Mouse (Mus musculus): ENCODE measurements at regions not wholly inside any gene's neighbourhood (a gene's known extent, or its start where the extent isn't known, plus 50 kb on each side); places are given as distances from the start of the nearest gene placed in this dataset.
A peak's percentile ranks its signal among the peaks of the same experiment; 100 is the strongest.

GRCm38 (mm10) chr4:55740062-55740461 is 207.8 kb upstream of the Klf4 start:
- intact Hi-C loops (cut with DNase I), result no loop called here
- DNase-seq (ENCODE audit: low spot score in 2 of 2), result no peak

DNA sequence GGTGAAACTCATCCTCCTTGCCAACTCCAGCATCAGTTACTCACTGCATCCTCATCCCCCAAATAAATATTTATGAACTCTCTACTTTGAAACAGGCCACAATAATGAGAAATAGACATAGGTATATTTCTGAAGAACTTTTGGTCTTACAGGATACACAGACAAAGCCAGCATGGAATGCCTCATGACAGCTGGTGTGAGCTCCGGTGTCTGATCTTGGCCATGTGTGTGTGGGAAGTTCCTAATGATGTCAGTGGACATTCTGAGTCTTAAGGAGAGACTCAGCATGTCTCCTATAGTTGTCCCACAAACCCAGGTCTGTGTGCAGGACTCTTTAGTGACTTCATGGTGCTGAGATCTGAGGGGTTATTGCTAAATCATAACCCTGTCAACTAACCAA is 206.4 kb upstream of the Klf4 start:
- intact Hi-C loops (cut with DNase I), result no loop called here
- DNase-seq (ENCODE audit: low spot score in 2 of 2), result no peak

GRCm38 (mm10) chr4:55735453-55735852 is 203.2 kb upstream of the Klf4 start:
- DNase-seq (ENCODE audit: low spot score in 2 of 2), result no peak
- intact Hi-C loops (cut with DNase I), result no loop called here

GRCm38 (mm10) chr4:55734331-55734730 is 202.1 kb upstream of the Klf4 start:
- no peak for DNase-seq (ENCODE audit: low spot score in 2 of 2)
- intact Hi-C loops (cut with DNase I), result loop anchor here (5.0 kb wide), 1 partner anchor 82 kb away; no protein-coding TSS in a partner anchor

DNA sequence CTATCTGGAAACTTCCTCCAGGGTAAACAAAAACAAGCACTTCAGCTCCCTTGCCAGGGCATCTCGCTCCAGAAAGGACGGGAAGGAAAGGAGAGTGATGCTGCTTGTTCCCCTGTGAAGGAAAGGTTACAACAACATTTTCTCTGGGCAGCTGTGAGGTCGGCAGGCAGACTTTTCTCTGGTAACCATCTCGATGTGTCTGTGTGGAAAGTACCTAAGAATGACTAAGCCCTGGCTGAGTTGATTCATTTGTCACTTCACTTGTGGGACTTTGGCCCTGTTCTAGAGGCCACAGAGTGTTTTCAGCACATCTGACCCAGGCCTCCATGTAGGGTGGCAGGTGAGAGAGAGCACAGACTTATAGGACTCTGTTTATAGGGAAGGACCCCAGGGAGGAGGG is 201.0 kb upstream of the Klf4 start:
- DNase-seq (ENCODE audit: low spot score in 2 of 2), result no peak
- intact Hi-C loops (cut with DNase I), result loop anchor here (5.0 kb wide), 1 partner anchor 81 kb away; no protein-coding TSS in a partner anchor

GRCm38 (mm10) chr4:55732006-55732405 is 199.7 kb upstream of the Klf4 start:
- intact Hi-C loops (cut with DNase I), result loop anchor here (5.0 kb wide), 1 partner anchor 80 kb away; no protein-coding TSS in a partner anchor
- DNase-seq (ENCODE audit: low spot score in 2 of 2), result peak; percentile 68 to 76

- intact Hi-C loops (cut with DNase I), result loop anchor here (5.0 kb wide), 1 partner anchor 78 kb away; no protein-coding TSS in a partner anchor
- DNase-seq (ENCODE audit: low spot score in 2 of 2), result no peak
Measured at GRCm38 (mm10) chr4:55730266-55730665, 198.0 kb upstream of the Klf4 start.

- intact Hi-C loops (cut with DNase I), result no loop called here
- no peak for DNase-seq (ENCODE audit: low spot score in 2 of 2)
Measured at GRCm38 (mm10) chr4:55727178-55727577, 194.9 kb upstream of the Klf4 start.

DNA sequence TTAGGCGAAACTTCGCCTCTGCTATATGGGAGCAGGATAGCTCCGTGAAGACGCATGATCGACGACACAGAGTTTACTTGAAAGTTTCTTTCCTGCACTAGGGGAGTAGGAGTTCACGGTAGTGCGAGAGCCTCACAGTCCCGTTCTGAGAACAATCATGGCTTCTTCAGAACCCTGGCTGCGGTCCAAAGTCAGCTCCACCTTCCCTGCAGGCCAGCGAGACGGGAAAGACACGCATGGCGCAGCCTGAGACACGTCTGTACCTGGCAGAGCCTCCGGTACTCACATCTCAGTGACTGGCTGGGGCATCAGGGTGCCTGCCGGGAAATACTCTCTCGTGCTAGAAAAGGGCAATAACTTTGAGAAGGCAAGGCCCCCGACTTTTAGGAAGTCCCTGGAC is 193.8 kb upstream of the Klf4 start:
- intact Hi-C loops (cut with DNase I), result no loop called here
- no peak for DNase-seq (ENCODE audit: low spot score in 2 of 2)

- DNase-seq (ENCODE audit: low spot score in 2 of 2), result no peak
- intact Hi-C loops (cut with DNase I), result no loop called here
Measured at GRCm38 (mm10) chr4:55724286-55724685, 192.0 kb upstream of the Klf4 start.

GRCm38 (mm10) chr4:55723124-55723523 is 190.9 kb upstream of the Klf4 start:
- intact Hi-C loops (cut with DNase I), result no loop called here
- peak in 1 of 2 experiments; percentile 20 for DNase-seq (ENCODE audit: low spot score in 2 of 2)

DNA sequence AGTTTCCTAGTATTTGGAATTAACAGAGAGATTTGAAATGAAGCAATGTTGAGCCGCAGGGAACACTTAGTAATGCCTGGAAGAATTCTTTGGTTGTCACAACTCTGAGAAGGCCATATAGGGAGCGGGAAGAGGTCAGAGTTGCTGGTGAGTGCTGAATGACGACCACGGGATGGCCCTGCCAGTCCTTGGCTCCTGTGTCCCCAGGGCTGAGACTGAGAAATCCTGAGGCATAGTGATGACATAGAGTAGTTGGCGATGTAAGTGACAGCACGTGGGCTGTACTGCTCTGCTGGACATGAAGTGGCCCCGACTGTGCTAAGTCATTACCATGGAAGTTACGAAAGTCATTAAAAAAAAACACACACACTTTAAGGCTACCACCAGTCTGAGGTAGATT is 190.1 kb upstream of the Klf4 start:
- intact Hi-C loops (cut with DNase I), result no loop called here
- no peak for DNase-seq (ENCODE audit: low spot score in 2 of 2)

DNA sequence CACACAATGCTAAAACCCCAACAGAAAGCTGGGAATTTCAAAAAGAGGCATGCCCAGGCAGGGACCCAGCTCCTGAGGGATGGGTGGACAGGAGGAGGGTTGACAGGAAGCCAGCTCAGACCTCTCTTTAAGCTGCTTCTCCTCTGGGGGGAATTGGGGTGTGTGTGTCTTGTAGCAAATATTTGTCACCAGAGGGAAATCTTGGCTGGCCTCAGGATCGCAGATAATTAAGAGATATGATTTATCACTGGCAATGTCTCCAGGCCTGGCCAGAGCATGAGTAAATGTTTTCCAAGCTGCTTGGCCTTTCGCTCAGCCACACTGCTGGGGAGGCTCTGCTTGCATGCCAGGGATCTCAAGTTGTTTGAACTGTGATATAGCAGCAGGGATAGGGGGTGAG is 189.6 kb upstream of the Klf4 start:
- DNase-seq (ENCODE audit: low spot score in 2 of 2), result no peak
- intact Hi-C loops (cut with DNase I), result no loop called here

DNA sequence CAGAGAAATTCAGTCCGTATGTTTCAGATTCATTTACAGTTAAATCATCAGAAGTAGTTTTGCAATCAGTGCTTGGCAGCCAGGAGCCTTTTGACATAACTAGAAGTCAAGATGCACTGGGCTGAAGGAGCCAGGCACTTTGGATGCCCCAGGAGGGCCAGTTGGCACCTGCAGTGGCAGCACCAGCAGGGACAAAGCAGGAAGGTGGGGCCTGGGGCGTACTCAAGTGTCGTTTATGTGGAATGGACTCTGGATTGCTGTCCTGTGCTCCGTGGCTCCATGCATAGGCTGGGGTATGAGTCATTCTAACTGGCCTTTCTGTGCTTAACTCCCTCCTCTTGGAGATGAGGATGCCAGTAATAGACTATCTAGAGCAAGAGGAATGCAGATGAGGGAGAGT is 186.2 kb upstream of the Klf4 start:
- intact Hi-C loops (cut with DNase I), result no loop called here

GRCm38 (mm10) chr4:55716161-55716651 is 183.9 kb upstream of the Klf4 start:
- intact Hi-C loops (cut with DNase I), result no loop called here

More for the DNA sequence above, 186.2 kb upstream of the Klf4 start:
- DNase-seq (ENCODE audit: low spot score in 2 of 2), result no peak

GRCm38 (mm10) chr4:55711500-55712341 is 179.5 kb upstream of the Klf4 start:
- DNase-seq (ENCODE audit: low spot score in 2 of 2), result peak in 1 of 2 experiments; percentile 43
- intact Hi-C loops (cut with DNase I), result no loop called here

More at GRCm38 (mm10) chr4:55716161-55716651, 183.9 kb upstream of the Klf4 start:
- no peak for DNase-seq (ENCODE audit: low spot score in 2 of 2)

DNA sequence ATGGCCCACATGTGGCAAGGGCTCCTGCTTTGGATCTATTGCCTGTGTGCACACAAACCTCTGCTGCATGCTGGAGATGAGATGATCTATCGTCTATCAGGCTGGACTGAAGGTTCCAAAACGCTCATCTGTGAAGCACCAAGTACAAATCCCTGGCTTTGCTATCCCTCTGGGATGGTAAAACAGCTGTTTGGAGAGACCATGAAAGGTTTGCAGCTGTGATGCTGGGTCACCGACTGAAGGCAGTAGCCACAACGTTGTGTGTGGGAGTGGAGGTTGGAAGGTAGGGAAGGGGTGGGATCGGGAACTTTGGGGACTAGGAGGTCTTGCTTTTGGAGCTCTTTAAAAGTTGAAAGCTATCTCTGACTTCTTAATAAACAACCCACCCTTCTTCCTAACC is 178.2 kb upstream of the Klf4 start:
- DNase-seq (ENCODE audit: low spot score in 2 of 2), result no peak
- intact Hi-C loops (cut with DNase I), result no loop called here

DNA sequence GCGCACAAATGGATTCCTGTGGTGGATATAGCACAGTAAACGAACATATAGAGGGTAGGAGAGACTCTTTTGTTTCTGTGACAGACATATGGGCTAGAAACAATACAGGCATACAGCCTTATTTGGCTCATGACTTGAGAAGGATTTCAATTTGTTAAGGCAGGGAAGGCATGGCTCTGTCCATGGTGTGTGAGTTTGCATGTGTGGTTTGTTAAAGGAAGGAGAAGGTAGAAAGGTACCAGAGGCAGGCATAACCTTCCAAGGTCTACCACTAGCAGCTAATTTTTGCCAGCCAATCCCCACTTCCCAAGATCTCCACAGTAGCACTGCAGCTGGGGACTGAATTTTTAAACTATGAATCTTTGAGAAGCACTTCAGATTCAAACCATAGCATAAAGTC is 176.5 kb upstream of the Klf4 start:
- DNase-seq (ENCODE audit: low spot score in 2 of 2), result no peak
- intact Hi-C loops (cut with DNase I), result no loop called here

- peak; percentile 14 to 69 for DNase-seq (ENCODE audit: low spot score in 2 of 2)
- intact Hi-C loops (cut with DNase I), result no loop called here
Measured at GRCm38 (mm10) chr4:55707916-55708315, 175.7 kb upstream of the Klf4 start.

DNA sequence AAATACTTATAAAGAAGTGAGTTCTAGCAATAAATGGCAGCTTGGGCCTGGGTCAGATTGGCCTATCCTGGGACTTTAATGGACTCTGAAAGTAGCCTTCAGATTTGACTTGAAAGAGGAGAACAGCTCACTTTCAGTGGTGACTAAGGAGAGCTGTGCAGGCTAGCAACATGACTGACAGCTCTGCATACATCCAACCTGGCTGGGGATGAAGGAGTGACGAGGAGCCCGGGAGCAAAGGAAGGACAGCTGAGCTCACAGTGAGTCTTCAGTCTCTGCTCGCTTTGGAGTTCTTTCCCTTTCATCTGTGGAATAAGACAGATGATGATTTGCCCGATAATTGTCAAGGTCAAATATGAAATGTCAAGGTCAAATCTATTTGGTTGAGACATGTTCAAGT is 172.7 kb upstream of the Klf4 start:
- DNase-seq (ENCODE audit: low spot score in 2 of 2), result no peak
- intact Hi-C loops (cut with DNase I), result no loop called here

DNA sequence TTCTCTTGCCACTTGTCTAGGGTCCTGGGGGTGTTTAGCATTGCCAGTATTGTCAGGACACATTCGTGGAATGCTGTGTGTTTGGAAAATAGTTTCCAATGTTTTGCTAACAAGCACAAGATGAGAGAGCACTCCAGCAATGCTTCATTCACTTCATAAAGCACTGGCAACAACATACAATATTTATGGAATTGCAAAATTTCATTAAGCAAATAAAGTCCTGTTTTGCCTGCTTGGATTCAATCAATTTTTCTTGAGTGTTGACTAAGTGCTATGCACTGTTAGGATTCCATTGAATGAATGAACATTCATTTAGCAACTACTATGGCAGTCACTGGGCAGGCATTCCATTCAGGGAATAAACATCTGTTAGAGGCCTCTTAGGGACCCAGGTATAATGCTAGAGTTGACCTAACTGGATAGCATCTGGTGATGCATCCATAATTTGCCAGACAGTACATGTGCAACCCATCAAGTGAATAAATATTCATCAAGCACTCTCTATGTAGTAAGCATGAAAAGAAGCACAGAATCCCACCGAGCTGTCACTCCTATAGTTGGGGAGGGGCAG is 171.2 kb upstream of the Klf4 start:
- no peak for DNase-seq (ENCODE audit: low spot score in 2 of 2)
- intact Hi-C loops (cut with DNase I), result no loop called here

Measured in left cerebral cortex, postnatal 14 days (tissue).